Mouse (Mus musculus): Measurements from ENCODE around the gene Bri3bp. TPM values are rescaled to one million over a fixed set of nuclear protein-coding genes. Genes with fewer than 3 reads are reported as not detected.

The Bri3bp gene
- polyA plus RNA-seq, 1 experiment from 2014 or later, result 50.9 TPM

DNA sequence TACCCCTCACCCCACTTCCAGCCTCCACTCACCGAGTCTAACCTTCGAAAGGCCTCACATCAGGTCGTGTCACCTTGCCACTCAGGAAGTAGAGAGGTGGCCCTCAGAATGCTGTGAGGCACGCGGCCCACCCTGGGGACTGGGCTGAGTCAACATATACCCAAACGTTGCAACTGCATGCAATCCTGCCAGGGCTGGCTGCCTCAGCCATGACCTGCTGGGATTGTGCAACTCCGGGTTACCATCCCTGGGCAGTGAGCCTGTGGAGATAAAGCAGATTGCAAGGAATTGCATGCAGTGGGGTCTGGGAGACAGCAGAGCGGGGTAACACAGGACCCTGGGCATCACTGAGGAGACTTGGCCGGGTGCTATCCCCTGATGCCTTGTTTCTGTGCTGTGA is 11.2 kb downstream of the Bri3bp start:
- Histone ChIP-seq H3K9me3 (ENCODE audit: control insufficient read depth, low read length) (no peaks in the 10 kb centered on the region), H3K27me3 (replicated peaks; ENCODE audit: control insufficient read depth, insufficient read depth, low read length) (no peaks in the 10 kb centered on the region), H3K27ac (ENCODE audit: low read depth) (no peak overlapping the region), H3K36me3 (ENCODE audit: control insufficient read depth, insufficient read depth, low read length) (peaks cover 35% of the 10 kb centered on the region), H3K4me3 (ENCODE audit: low read depth, low read length) (no peak overlapping the region), H3K4me2 (ENCODE audit: low read length) (no peak overlapping the region), H3K9ac (ENCODE audit: low read length) (no peak overlapping the region), H3K4me1 (replicated peaks; ENCODE audit: control insufficient read depth, insufficient read depth, low read length) (no peaks in the 10 kb centered on the region)
- WGBS, result 84% methylated on average over 9 of the region's 9 CpGs
- ATAC-seq (replicated peaks; ENCODE audit: low FRiP score, low TSS enrichment, low read depth) (no peak), DNase-seq (ENCODE audit: low spot score) (no peak)

DNA sequence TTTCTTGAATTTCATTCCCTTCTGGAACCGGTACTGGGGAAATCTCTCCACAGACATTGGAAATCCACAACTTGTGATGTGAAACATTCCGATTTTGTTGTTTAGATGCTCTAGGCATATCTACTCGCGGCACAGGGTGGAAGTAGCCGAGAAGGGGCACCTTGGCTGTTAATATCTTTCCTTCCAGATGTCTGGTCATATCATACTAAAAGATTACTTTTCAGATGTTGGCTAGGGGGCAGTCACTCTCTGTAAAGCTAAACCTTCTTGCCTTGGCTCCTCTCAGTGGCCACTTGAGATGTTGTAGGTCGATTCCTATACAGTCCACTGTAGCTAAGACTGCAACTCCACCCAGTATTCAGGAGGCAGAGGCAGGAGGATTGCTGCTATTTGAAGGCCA is 14.7 kb downstream of the Bri3bp start:
- DNase-seq (ENCODE audit: low spot score), result no peak

DNA sequence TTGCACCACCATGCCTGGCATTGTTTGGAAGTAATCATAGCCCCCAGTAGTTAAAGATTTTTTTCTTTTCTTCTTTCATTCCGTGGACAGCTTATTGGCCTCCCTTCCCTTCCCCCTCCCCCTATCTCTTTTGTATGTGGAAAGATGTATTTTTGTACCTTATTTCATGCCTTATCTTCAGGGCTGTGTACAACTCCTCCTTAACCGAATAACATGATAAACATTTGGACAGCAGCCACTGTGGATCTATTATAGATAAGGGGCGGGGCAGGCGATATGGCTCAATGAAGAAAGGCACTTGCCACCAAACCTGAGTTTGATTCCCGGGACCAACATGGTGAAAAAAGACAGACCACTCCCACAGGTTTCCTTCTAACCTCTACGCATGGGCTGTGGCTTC is 16.2 kb downstream of the Bri3bp start:
- no peak overlapping the region for H3K27ac ChIP-seq (ENCODE audit: low read depth)
- 88% methylated on average over 6 of the region's 6 CpGs for WGBS
- DNase-seq (ENCODE audit: low spot score), result no peak
- peaks cover 26% of the 10 kb centered on the region for H3K36me3 ChIP-seq (ENCODE audit: control insufficient read depth, insufficient read depth, low read length)
- no peaks in the 10 kb centered on the region for H3K9me3 ChIP-seq (ENCODE audit: control insufficient read depth, low read length)
- no peak for ATAC-seq (replicated peaks; ENCODE audit: low FRiP score, low TSS enrichment, low read depth)
- H3K9ac ChIP-seq (ENCODE audit: low read length), result no peak overlapping the region
- no peaks in the 10 kb centered on the region for H3K4me1 ChIP-seq (replicated peaks; ENCODE audit: control insufficient read depth, insufficient read depth, low read length)
- H3K4me2 ChIP-seq (ENCODE audit: low read length), result no peak overlapping the region
- no peak overlapping the region for H3K4me3 ChIP-seq (ENCODE audit: low read depth, low read length)
- H3K27me3 ChIP-seq (replicated peaks; ENCODE audit: control insufficient read depth, insufficient read depth, low read length), result no peaks in the 10 kb centered on the region

More for the DNA sequence above, 14.7 kb downstream of the Bri3bp start:
- peaks cover 37% of the 10 kb centered on the region for H3K36me3 ChIP-seq (ENCODE audit: control insufficient read depth, insufficient read depth, low read length)
- H3K4me1 ChIP-seq (replicated peaks; ENCODE audit: control insufficient read depth, insufficient read depth, low read length), result no peaks in the 10 kb centered on the region
- no peaks in the 10 kb centered on the region for H3K9me3 ChIP-seq (ENCODE audit: control insufficient read depth, low read length)
- WGBS, result 91% methylated on average over 6 of the region's 6 CpGs
- H3K27ac ChIP-seq (ENCODE audit: low read depth), result no peak overlapping the region
- H3K4me3 ChIP-seq (ENCODE audit: low read depth, low read length), result no peak overlapping the region
- no peaks in the 10 kb centered on the region for H3K27me3 ChIP-seq (replicated peaks; ENCODE audit: control insufficient read depth, insufficient read depth, low read length)
- no peak overlapping the region for H3K4me2 ChIP-seq (ENCODE audit: low read length)
- no peak for ATAC-seq (replicated peaks; ENCODE audit: low FRiP score, low TSS enrichment, low read depth)
- H3K9ac ChIP-seq (ENCODE audit: low read length), result no peak overlapping the region

DNA sequence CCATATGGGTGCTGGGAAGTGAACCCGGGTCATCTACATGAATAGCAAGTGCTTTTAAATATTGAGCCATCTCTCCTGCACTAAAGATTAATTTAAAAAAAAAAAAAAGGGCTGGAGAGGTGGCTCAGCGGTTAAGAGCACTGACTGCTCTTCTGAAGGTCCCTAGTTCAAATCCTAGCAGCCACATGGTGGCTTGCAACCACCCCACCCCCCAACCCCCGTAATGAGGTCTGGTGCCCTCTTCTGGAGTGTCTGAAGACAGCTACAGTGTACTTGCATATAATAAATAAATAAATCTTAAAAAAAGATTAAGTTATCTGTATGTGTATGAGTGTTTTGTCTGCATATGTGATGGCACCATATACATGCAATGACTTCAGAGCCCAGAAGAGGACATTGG is 19.2 kb downstream of the Bri3bp start:
- no peaks in the 10 kb centered on the region for H3K27me3 ChIP-seq (replicated peaks; ENCODE audit: control insufficient read depth, insufficient read depth, low read length)
- no peaks in the 10 kb centered on the region for H3K4me1 ChIP-seq (replicated peaks; ENCODE audit: control insufficient read depth, insufficient read depth, low read length)
- H3K27ac ChIP-seq (ENCODE audit: low read depth), result no peak overlapping the region
- ATAC-seq (replicated peaks; ENCODE audit: low FRiP score, low TSS enrichment, low read depth) (no peak), DNase-seq (ENCODE audit: low spot score) (no peak)
- no peak overlapping the region for H3K9ac ChIP-seq (ENCODE audit: low read length)
- H3K4me2 ChIP-seq (ENCODE audit: low read length), result no peak overlapping the region
- no peaks in the 10 kb centered on the region for H3K9me3 ChIP-seq (ENCODE audit: control insufficient read depth, low read length)
- H3K4me3 ChIP-seq (ENCODE audit: low read depth, low read length), result no peak overlapping the region
- H3K36me3 ChIP-seq (ENCODE audit: control insufficient read depth, insufficient read depth, low read length), result peaks cover 8% of the 10 kb centered on the region; the same call in 1 of the 2 replicates
- WGBS, result 77% methylated on average over 3 of the region's 3 CpGs

DNA sequence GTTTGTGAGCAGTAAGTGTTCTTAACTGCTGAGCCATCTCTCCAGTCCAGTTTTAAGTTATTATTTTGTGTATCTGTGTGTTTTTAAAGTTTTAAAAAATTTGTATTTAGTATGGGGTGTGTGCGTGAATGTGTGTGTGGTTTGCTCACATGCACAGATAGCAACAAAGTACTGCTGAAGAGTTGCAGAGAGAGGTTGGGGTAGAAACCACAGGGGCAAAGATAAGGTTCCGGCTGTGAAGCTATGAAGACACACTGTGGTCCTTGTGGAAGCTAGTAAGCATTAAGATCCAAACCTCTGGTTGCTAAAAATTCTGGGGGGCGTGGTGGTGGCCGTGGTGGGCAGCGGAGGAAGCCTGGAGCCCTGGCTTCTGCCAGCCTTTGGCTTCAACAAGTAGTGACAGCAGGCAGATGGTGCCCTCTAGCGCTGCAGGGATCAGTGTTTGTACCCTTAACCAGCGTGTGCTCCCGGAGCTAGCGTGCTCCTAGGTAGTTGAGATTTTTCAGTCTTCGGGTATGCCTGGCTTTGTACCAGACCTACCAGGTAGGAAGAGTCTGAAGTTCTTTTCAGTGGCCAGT is 20.6 kb downstream of the Bri3bp start:
- DNase-seq (ENCODE audit: low spot score) (no peak), ATAC-seq (replicated peaks; ENCODE audit: low FRiP score, low TSS enrichment, low read depth) (no peak)
- Histone ChIP-seq H3K27ac (ENCODE audit: low read depth) (no peak overlapping the region), H3K4me1 (replicated peaks; ENCODE audit: control insufficient read depth, insufficient read depth, low read length) (no peaks in the 10 kb centered on the region), H3K9me3 (ENCODE audit: control insufficient read depth, low read length) (no peaks in the 10 kb centered on the region), H3K36me3 (ENCODE audit: control insufficient read depth, insufficient read depth, low read length) (0 out of 2 replicates have a peak, but pooled peaks cover 2% of the 10 kb centered on the region), H3K27me3 (replicated peaks; ENCODE audit: control insufficient read depth, insufficient read depth, low read length) (no peaks in the 10 kb centered on the region), H3K9ac (ENCODE audit: low read length) (no peak overlapping the region), H3K4me3 (ENCODE audit: low read depth, low read length) (no peak overlapping the region), H3K4me2 (ENCODE audit: low read length) (no peak overlapping the region)
- WGBS, result 50% methylated on average over 10 of the region's 10 CpGs

- H3K9ac ChIP-seq (ENCODE audit: low read length), result no peak overlapping the region
- peak overlapping the region; percentile 54 for H3K4me2 ChIP-seq (ENCODE audit: low read length)
- peak overlapping the region; percentile 36; the same call in 1 of the 2 replicates for H3K4me3 ChIP-seq (ENCODE audit: low read depth, low read length)
- peak; percentile 58 for DNase-seq (ENCODE audit: low spot score)
- H3K27ac ChIP-seq (ENCODE audit: low read depth), result no peak overlapping the region
- no peaks in the 10 kb centered on the region for H3K27me3 ChIP-seq (replicated peaks; ENCODE audit: control insufficient read depth, insufficient read depth, low read length)
- H3K9me3 ChIP-seq (ENCODE audit: control insufficient read depth, low read length), result no peaks in the 10 kb centered on the region
- H3K36me3 ChIP-seq (ENCODE audit: control insufficient read depth, insufficient read depth, low read length), result no peaks in the 10 kb centered on the region
- no peaks in the 10 kb centered on the region for H3K4me1 ChIP-seq (replicated peaks; ENCODE audit: control insufficient read depth, insufficient read depth, low read length)
- 37% methylated on average over 7 of the region's 7 CpGs for WGBS
- ATAC-seq (replicated peaks; ENCODE audit: low FRiP score, low TSS enrichment, low read depth), result peak; percentile 58
Observed at GRCm38 (mm10) chr5:125465192-125465591, 23.8 kb downstream of the Bri3bp start.

- peak; percentile 100 for ATAC-seq (replicated peaks; ENCODE audit: low FRiP score, low TSS enrichment, low read depth)
- DNase-seq (ENCODE audit: low spot score), result peak; percentile 92
- H3K27me3 ChIP-seq (replicated peaks; ENCODE audit: control insufficient read depth, insufficient read depth, low read length), result no peaks in the 10 kb centered on the region
- H3K36me3 ChIP-seq (ENCODE audit: control insufficient read depth, insufficient read depth, low read length), result no peaks in the 10 kb centered on the region
- no peak overlapping the region for H3K27ac ChIP-seq (ENCODE audit: low read depth)
- WGBS, result under 1% methylated on average over 25 of the region's 25 CpGs
- H3K9me3 ChIP-seq (ENCODE audit: control insufficient read depth, low read length), result no peaks in the 10 kb centered on the region
- peak overlapping the region; percentile 54 for H3K4me2 ChIP-seq (ENCODE audit: low read length)
- H3K4me1 ChIP-seq (replicated peaks; ENCODE audit: control insufficient read depth, insufficient read depth, low read length), result no peaks in the 10 kb centered on the region
- peak overlapping the region; percentile 32; the same call in 1 of the 2 replicates for H3K9ac ChIP-seq (ENCODE audit: low read length)
- H3K4me3 ChIP-seq (ENCODE audit: low read depth, low read length), result peak overlapping the region; percentile 36
Observed at GRCm38 (mm10) chr5:125465701-125466106, 24.3 kb downstream of the Bri3bp start.

GRCm38 (mm10) chr5:125466483-125466882 is 25.1 kb downstream of the Bri3bp start:
- no peak overlapping the region for H3K9ac ChIP-seq (ENCODE audit: low read length)
- no peak overlapping the region for H3K4me2 ChIP-seq (ENCODE audit: low read length)
- ATAC-seq (replicated peaks; ENCODE audit: low FRiP score, low TSS enrichment, low read depth) (no peak), DNase-seq (ENCODE audit: low spot score) (no peak)
- no peaks in the 10 kb centered on the region for H3K36me3 ChIP-seq (ENCODE audit: control insufficient read depth, insufficient read depth, low read length)
- H3K27ac ChIP-seq (ENCODE audit: low read depth), result no peak overlapping the region
- no peaks in the 10 kb centered on the region for H3K4me1 ChIP-seq (replicated peaks; ENCODE audit: control insufficient read depth, insufficient read depth, low read length)
- H3K27me3 ChIP-seq (replicated peaks; ENCODE audit: control insufficient read depth, insufficient read depth, low read length), result no peaks in the 10 kb centered on the region
- H3K9me3 ChIP-seq (ENCODE audit: control insufficient read depth, low read length), result no peaks in the 10 kb centered on the region
- H3K4me3 ChIP-seq (ENCODE audit: low read depth, low read length), result no peak overlapping the region; the same call in 1 of the 2 replicates
- WGBS, result 83% methylated on average over 5 of the region's 5 CpGs

DNA sequence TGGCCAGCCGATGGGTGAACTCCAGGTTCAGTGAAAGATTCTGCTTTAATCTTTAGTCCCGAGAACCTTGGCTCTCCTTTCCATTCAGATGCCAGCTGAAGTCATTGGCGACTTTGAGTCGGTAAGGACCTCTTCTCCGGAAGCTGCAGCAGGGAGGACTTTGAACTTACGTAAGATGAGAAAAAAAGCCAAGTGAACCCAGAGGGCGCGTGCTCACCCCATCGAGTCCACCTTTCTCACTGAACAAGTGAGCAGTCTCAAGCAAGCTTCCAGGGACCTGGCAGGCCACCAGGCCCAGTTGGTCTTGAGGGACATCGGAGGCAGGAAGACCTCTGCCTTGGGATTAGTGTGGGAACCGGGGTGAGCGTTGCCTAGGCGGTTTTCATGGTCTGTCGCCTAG is 25.9 kb downstream of the Bri3bp start:
- Histone ChIP-seq H3K27ac (ENCODE audit: low read depth) (no peak overlapping the region), H3K36me3 (ENCODE audit: control insufficient read depth, insufficient read depth, low read length) (no peaks in the 10 kb centered on the region), H3K4me3 (ENCODE audit: low read depth, low read length) (no peak overlapping the region), H3K27me3 (replicated peaks; ENCODE audit: control insufficient read depth, insufficient read depth, low read length) (no peaks in the 10 kb centered on the region), H3K9me3 (ENCODE audit: control insufficient read depth, low read length) (no peaks in the 10 kb centered on the region), H3K9ac (ENCODE audit: low read length) (no peak overlapping the region), H3K4me2 (ENCODE audit: low read length) (no peak overlapping the region), H3K4me1 (replicated peaks; ENCODE audit: control insufficient read depth, insufficient read depth, low read length) (no peaks in the 10 kb centered on the region)
- DNase-seq (ENCODE audit: low spot score) (no peak), ATAC-seq (replicated peaks; ENCODE audit: low FRiP score, low TSS enrichment, low read depth) (no peak)
- 87% methylated on average over 14 of the region's 14 CpGs for WGBS
